Mouse (Mus musculus): ENCODE data around the gene Iqce.

Iqce gene

DNA sequence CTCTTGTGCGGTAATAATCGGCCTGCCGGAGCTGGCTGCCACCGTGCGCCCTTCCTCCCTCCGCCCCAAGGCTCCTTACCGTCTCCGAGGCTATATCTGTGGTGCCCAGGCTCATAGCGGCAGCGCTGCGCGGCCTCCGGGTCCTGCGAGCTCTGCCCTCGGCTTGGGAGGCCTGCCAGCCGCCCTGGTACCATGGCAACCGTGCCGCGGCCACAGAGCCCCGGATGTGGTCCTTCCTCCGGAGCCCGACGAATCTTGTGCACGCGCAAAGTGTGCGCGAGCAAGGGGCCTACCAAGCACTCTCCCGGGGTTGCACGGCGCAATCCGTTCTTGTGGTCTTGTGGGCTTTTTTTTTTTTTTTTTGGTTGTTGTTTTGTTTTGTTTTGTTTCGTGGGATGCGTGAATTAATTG lies at the start of gene Iqce:
TSS of gene Iqce (minus strand) at position 276 of the 411 bp plus-strand sequence.
- DNase-seq (ENCODE audit: low spot score in 2 of 2), result peak; percentile 89 to 92

- no peak for DNase-seq (ENCODE audit: low spot score in 2 of 2)
Observed at GRCm38 (mm10) chr5:140750925-140751324, 48.7 kb upstream of the Iqce start.

GRCm38 (mm10) chr5:140749062-140749875 lies 47.1 kb upstream of the Iqce start:
- DNase-seq (ENCODE audit: low spot score in 2 of 2), result peak; percentile 34 to 69

- no peak for DNase-seq (ENCODE audit: low spot score in 2 of 2)
Observed at GRCm38 (mm10) chr5:140748425-140748824, 46.2 kb upstream of the Iqce start.

DNA sequence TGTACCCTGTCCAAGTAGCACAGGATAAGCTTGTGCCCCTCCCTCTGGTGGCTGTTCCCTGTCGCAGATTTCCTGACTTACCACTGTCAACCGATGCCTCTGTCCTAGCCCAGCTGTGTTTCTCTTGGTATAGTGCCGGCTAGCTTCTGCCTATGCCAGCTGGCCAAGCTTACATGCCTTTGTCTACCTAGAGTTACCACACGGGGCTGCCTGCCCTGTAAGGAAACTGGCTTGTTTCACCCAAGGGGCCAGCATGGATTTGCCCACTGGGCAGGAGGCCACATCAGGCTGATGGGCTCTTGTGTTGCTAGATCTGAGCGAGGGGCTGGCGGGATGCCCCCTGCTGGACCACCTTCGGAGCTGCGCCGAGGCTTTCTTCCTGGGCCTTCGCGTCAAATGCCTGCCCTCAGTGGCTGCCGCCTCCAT lies 41.5 kb upstream of the Iqce start:
- DNase-seq (ENCODE audit: low spot score in 2 of 2), result no peak

GRCm38 (mm10) chr5:140741877-140742276 lies 39.7 kb upstream of the Iqce start:
- no peak for DNase-seq (ENCODE audit: low spot score in 2 of 2)

DNA sequence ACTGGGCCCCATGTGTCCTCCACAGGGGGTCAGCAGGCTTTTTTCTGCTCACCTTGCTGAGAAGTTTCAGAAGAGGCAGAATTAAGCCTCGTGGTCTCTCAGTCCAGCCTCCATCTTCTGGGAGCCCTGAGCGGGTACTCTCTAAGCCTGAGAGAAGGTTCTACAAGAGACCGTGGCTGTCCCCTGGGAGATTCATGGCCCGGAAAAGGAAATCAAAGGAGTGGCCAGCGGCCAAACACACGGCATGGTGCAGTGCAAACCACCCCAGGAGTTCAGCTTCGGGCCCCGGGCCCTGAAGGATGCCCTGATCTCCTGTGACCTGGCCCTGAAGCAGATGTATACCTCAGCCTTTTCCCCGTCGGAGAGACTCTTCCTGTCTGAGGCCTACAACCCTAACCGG lies 38.9 kb upstream of the Iqce start:
- no peak for DNase-seq (ENCODE audit: low spot score in 2 of 2)

GRCm38 (mm10) chr5:140739813-140740212 lies 37.6 kb upstream of the Iqce start:
- no peak for DNase-seq (ENCODE audit: low spot score in 2 of 2)

- DNase-seq (ENCODE audit: low spot score in 2 of 2), result no peak
Observed at GRCm38 (mm10) chr5:140736166-140736565, 34.0 kb upstream of the Iqce start.

- DNase-seq (ENCODE audit: low spot score in 2 of 2), result no peak
Observed at GRCm38 (mm10) chr5:140735297-140735696, 33.1 kb upstream of the Iqce start.

GRCm38 (mm10) chr5:140733336-140733735 lies 31.2 kb upstream of the Iqce start:
- DNase-seq (ENCODE audit: low spot score in 2 of 2), result no peak

- no peak for DNase-seq (ENCODE audit: low spot score in 2 of 2)
Observed at GRCm38 (mm10) chr5:140732195-140732594, 30.0 kb upstream of the Iqce start.

DNA sequence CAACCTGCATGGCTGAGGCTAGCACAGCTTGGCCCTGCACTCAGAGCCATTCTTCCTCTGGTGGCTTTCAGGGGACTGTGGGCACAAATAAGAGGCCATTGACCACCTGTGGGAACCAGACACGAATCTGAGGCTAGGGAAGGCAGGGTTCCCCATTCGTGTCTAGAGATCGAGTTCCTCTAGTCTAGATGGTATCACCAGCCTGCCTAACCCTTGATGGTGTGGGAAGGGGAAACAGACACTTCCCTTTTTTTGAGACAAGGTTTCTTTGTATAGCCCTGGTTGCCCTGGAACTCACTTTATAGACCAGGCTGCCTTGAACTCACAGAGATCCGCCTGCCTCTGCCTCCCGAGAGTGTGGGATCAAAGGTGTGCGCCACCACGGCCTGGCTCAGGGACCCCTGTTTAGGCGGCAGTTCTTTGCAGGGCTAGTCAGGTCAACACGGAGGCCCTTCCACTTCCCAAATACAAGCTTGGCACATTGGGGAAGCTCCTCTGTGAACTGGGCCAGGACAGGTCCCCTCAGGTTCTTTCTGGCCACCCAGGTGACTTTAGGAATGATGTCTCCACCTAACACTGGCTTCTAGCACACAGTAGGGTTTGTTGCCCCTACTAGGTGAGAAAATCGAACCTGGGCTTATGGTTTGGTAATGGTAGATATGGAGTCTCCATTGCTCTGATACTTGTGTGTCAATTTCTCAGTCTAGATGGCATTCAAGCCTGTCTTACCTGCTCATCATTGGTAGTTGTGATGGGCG lies 29.0 kb upstream of the Iqce start:
- DNase-seq (ENCODE audit: low spot score in 2 of 2), result no peak

- no peak for DNase-seq (ENCODE audit: low spot score in 2 of 2)
Observed at GRCm38 (mm10) chr5:140726946-140727740, 25.0 kb upstream of the Iqce start.

DNA sequence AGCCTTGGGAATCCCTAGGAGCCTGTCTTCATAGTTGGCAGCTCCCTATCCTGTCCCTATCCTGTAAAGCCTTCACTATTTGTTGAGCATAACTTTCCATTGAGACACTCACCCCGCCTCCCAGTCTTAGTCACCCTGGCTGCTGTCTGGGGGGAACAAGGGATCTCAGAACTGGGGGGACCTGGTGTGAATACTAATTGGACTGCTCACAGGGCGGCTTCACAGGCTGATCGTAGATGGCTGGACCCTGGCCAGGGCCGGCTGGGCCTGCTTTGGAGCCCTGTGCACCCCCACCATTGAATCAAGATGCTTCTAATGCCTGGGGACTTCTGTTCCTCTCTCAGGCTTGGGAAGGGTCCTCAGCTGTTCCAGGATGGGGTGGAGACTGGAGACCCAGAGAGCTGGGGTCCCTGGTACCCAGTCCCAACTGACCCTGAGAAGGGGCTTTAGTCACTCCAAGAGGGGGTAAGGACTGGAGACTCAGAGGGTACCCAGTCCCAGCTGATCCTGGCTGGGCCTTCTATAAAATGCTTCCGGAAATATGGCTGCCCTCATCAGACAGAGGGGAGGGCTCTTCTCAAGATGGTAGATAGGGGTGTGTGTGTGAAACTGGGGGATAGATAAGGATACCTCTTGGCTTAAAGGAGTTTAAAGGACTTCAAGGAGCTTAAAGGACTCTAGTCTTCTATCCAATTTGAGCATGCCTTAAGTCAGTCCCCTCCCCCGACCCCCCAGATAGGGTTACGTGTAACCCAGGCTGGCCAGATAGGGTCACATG lies 24.1 kb upstream of the Iqce start:
- DNase-seq (ENCODE audit: low spot score in 2 of 2), result no peak

DNA sequence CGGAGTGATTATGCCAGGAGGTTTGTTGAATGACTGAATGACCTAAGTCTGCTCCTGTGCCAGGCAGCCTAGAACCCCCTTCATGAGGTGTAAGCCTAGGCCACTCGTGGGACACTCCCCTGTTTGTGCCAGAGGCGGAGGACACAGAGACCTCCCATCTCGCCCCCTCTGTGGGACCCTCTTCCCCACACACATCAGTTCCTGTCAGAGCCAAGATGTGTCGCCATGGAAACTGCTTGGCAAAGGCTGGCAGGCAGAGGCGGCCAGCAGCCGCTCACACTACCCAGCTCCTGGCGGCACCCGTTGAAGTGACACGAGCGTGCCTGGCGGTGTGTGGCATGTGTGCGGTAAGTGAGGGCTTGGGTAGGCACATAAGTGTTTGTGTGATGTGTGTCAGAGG lies 21.6 kb upstream of the Iqce start, which contains the start of gene Amz1:
TSS of gene Amz1 (plus strand) at position 306 of the 400 bp plus-strand sequence.
- peak; percentile 45 to 57 for DNase-seq (ENCODE audit: low spot score in 2 of 2)

- no peak for DNase-seq (ENCODE audit: low spot score in 2 of 2)
Observed at GRCm38 (mm10) chr5:140722121-140722520, 19.9 kb upstream of the Iqce start.

- DNase-seq (ENCODE audit: low spot score in 2 of 2), result no peak
Observed at GRCm38 (mm10) chr5:140720773-140721172, 18.6 kb upstream of the Iqce start.

DNA sequence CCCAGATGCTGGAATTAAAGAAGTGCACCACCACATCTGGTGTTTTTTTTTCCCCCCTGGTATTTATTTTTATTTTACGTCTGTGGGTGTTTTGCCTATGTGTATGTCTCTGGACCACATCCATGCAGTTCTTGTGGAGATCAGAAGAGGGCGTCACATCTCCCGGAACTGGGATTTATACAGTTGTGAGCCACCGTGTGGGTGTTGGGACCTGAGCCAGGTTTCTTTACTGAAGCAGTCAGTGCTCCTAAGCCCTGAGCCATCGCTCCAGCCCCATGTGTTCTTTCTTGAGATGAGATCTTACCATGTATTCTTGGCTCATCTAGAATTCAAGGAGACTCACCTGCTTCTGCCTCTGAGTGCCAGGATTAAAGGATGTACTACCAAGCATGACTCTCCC lies 8.9 kb upstream of the Iqce start:
- no peak for DNase-seq (ENCODE audit: low spot score in 2 of 2)

GRCm38 (mm10) chr5:140710315-140710714 lies 8.1 kb upstream of the Iqce start:
- no peak for DNase-seq (ENCODE audit: low spot score in 2 of 2)

GRCm38 (mm10) chr5:140705501-140706171 lies 3.5 kb upstream of the Iqce start:
- DNase-seq (ENCODE audit: low spot score in 2 of 2), result no peak

All from frontal cortex, postnatal 25 days (tissue).